Mouse (Mus musculus): ENCODE results near the gene Ovol3. TPM values are rescaled to one million over a fixed set of nuclear protein-coding genes. Genes with fewer than 3 reads are reported as not detected.
A peak's percentile ranks its signal among the peaks of the same experiment; 100 is the strongest.

The Ovol3 gene
- polyA plus RNA-seq, 1 experiment = not detected

DNA sequence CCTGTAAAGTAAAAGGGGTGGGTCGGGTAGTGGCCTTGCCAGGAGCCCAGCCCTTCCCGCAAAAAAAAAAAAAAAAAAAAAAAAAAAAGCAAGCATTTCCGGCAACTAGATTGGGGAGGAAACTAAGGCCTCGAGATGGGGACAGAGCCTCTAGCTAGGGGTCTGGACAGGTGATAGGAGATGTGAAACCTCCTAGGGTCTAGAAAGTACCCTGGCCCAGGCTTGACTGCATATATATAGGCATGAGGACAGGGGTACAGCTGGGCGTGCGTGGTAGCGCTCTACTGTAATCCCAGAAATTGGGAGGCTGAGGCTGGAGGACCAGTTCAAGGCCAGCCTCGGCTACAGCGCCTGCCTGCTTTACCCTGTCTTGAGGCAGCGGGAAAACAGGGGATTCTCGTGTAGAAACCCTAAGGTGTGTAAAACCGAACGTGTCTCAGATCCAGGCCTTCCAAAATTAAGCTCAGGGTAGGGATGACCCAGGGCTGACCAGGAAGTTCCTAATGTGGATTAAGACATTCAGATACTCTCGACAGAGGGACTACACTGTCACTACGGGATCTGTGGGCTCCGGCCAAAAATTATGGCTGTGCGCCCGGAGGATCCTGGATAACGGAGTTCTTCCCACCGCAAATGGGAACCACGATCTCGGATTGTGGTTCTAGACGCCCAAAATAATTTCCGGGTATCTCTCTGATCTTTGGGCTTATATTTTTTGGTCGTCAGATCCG is 41.3 kb downstream of the Ovol3 start:
- TF ChIP-seq POLR2AphosphoS2 (IDR thresholded peaks at IDR 0.05; ENCODE audit: insufficient read length, low read depth) (peak; percentile 17), MYOD1 (IDR thresholded peaks at IDR 0.05; ENCODE audit: control insufficient read depth in 1 of 3, insufficient read length in 2 of 3, low read depth in 2 of 3) (no peak), POLR2A (IDR thresholded peaks at IDR 0.05; ENCODE audit: insufficient read length, low read depth) (peak; percentile 6)
- Histone ChIP-seq H3K4me2 (ENCODE audit: low read depth) (peak overlapping the region; percentile 39), H3K27me3 (ENCODE audit: control insufficient read depth, insufficient read depth, insufficient read length) (no peaks in the 10 kb centered on the region), H3K4me3 (peak overlapping the region; percentile 83), H3K36me3 (ENCODE audit: control insufficient read depth, insufficient read depth) (peaks cover 7% of the 10 kb centered on the region), H3ac (ENCODE audit: control insufficient read depth, insufficient read length) (peak overlapping the region; percentile 30), H3K79me2 (ENCODE audit: control insufficient read depth, insufficient read depth) (peaks cover 22% of the 10 kb centered on the region)

DNA sequence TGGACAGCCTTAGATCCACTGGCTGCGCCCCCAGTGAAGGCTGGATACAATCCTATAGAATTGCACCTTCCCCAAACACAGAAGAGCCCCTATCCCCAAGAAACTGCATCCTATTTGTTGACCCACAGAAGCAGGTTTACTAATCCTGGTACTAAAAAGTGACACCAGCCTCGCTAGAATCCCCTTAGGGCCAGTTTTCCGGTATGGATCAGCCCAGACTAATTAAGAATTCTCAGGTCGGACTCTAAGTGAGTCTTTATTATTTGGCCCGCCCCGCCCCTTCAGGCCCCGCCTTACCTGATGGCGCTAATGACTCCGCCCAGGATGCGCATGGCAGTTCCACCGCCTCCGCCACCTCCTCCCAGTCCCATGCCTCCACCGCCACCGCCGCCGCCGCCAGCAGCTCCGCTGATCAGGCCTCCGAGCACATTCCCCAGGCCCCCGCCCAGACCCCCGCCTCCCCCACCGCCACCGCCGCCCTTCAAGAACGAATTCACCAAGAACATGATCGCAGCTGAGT is 41.9 kb downstream of the Ovol3 start:
- TF ChIP-seq REST (IDR thresholded peaks at IDR 0.05; ENCODE audit: insufficient read depth, insufficient read length) (no peak), POLR2AphosphoS2 (IDR thresholded peaks at IDR 0.05; ENCODE audit: insufficient read length, low read depth) (peak; percentile 68), SRF (IDR thresholded peaks at IDR 0.05; ENCODE audit: control insufficient read depth, insufficient read length, low read depth) (no peak), E2F4 (IDR thresholded peaks at IDR 0.05; ENCODE audit: insufficient read depth) (no peak), TCF3 (IDR thresholded peaks at IDR 0.05; ENCODE audit: insufficient read length, low read depth) (no peak), POLR2A (IDR thresholded peaks at IDR 0.05; ENCODE audit: insufficient read length, low read depth) (peak; percentile 76), MAX (IDR thresholded peaks at IDR 0.05; ENCODE audit: low read depth) (no peak)
- H3K4me2 ChIP-seq (ENCODE audit: low read depth) = peak overlapping the region; percentile 86
- H3K4me3 ChIP-seq = peak overlapping the region; percentile 83
- peaks cover 22% of the 10 kb centered on the region for H3K79me2 ChIP-seq (ENCODE audit: control insufficient read depth, insufficient read depth)
- H3ac ChIP-seq (ENCODE audit: control insufficient read depth, insufficient read length) = peak overlapping the region; percentile 30
- peaks cover 13% of the 10 kb centered on the region for H3K36me3 ChIP-seq (ENCODE audit: control insufficient read depth, insufficient read depth)
- no peaks in the 10 kb centered on the region for H3K27me3 ChIP-seq (ENCODE audit: control insufficient read depth, insufficient read depth, insufficient read length)

DNA sequence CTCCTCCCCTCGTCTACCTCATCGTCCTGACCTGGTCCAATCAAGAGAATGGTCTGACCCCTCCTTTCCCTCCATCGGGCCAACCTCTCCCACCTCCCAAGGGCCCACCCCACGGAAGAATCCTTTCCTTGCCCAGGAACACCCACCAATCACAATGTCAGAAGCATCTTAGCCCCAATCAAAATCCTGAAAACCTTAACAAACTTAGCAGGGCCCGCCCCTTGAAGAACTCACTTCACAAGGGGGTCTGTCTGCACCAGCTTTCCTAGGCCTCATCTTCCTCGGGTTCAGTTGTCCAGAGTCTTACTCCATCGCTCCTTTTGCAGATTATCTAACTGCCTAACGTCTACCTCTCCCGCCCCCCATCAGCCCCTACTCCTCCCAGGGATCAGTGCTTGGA is 42.5 kb downstream of the Ovol3 start:
- no peak for TF ChIP-seq USF1 (IDR thresholded peaks at IDR 0.05; ENCODE audit: low read depth)
- Histone ChIP-seq H3K27me3 (ENCODE audit: control insufficient read depth, insufficient read depth, insufficient read length) (no peaks in the 10 kb centered on the region), H3K4me3 (peak overlapping the region; percentile 83), H3ac (ENCODE audit: control insufficient read depth, insufficient read length) (no peak overlapping the region), H3K79me2 (ENCODE audit: control insufficient read depth, insufficient read depth) (peaks cover 22% of the 10 kb centered on the region), H3K36me3 (ENCODE audit: control insufficient read depth, insufficient read depth) (peaks cover 18% of the 10 kb centered on the region), H3K4me2 (ENCODE audit: low read depth) (peak overlapping the region; percentile 86)

DNA sequence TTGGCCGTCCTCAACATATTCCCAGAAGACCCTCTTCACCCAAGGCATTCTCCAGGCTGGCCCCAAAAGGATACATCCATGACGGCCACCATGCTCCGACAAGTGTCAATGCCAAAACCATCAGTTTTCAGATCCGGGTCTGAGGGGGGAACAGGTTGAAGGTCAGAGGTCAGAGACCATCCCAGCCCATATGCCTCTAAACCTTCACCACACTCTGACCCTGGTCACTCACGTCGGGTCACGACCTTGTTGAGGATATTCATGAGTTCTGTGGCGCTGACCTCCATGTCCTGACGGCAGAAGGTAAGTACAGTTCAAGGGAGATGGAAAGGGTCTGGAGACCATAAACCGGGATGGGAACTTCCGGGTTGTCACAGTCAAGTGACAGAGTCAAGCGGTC is 43.4 kb downstream of the Ovol3 start:
- Histone ChIP-seq H3ac (ENCODE audit: control insufficient read depth, insufficient read length) (no peak overlapping the region), H3K36me3 (ENCODE audit: control insufficient read depth, insufficient read depth) (peaks cover 26% of the 10 kb centered on the region), H3K4me3 (no peak overlapping the region), H3K27me3 (ENCODE audit: control insufficient read depth, insufficient read depth, insufficient read length) (no peaks in the 10 kb centered on the region), H3K4me2 (ENCODE audit: low read depth) (no peak overlapping the region), H3K79me2 (ENCODE audit: control insufficient read depth, insufficient read depth) (peaks cover 22% of the 10 kb centered on the region)
- no peak for TF ChIP-seq POLR2AphosphoS2 (IDR thresholded peaks at IDR 0.05; ENCODE audit: insufficient read length, low read depth)
- no peak for TF ChIP-seq USF1 (IDR thresholded peaks at IDR 0.05; ENCODE audit: low read depth)
- TF ChIP-seq REST (IDR thresholded peaks at IDR 0.05; ENCODE audit: insufficient read depth, insufficient read length) = no peak
- no peak for TF ChIP-seq E2F4 (IDR thresholded peaks at IDR 0.05; ENCODE audit: insufficient read depth)
- TF ChIP-seq TCF12 (IDR thresholded peaks at IDR 0.05; ENCODE audit: insufficient read depth, poor library complexity, severe bottlenecking) = no peak
- no peak for TF ChIP-seq TCF3 (IDR thresholded peaks at IDR 0.05; ENCODE audit: insufficient read length, low read depth)
- TF ChIP-seq MYOG (IDR thresholded peaks at IDR 0.05; ENCODE audit: control insufficient read depth in 1 of 3, insufficient read depth in 1 of 3, insufficient read length in 2 of 3, low read depth in 2 of 3) = no peak
- no peak for TF ChIP-seq CEBPB (IDR thresholded peaks at IDR 0.05; ENCODE audit: insufficient read depth, poor library complexity, severe bottlenecking)
- TF ChIP-seq SRF (IDR thresholded peaks at IDR 0.05; ENCODE audit: control insufficient read depth, insufficient read length, low read depth) = no peak
- no peak for TF ChIP-seq POLR2A (IDR thresholded peaks at IDR 0.05; ENCODE audit: insufficient read length, low read depth)
- no peak for TF ChIP-seq MYOD1 (IDR thresholded peaks at IDR 0.05; ENCODE audit: control insufficient read depth in 1 of 3, insufficient read length in 2 of 3, low read depth in 2 of 3)
- no peak for TF ChIP-seq MAX (IDR thresholded peaks at IDR 0.05; ENCODE audit: low read depth)

DNA sequence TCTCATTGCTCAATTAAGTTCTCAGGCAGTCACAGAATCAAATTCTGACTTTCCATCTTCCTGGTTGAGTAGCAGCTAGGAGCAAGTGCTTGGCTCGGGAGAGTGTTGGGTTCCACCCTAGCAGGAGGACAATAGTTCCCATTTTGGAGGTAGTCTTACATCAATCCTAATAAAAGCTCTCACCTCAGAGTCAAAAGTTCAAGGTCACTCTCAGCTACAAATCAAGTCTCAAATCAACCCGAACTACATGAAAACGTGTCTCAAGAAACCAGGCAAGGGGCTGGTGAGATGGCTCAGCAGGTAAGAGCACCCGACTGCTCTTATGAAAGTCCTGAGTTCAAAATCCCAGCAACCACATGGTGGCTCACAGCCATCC is 46.4 kb downstream of the Ovol3 start:
- Histone ChIP-seq H3K4me2 (ENCODE audit: low read depth) (no peak overlapping the region), H3K36me3 (ENCODE audit: control insufficient read depth, insufficient read depth) (peaks cover 34% of the 10 kb centered on the region), H3K79me2 (ENCODE audit: control insufficient read depth, insufficient read depth) (peaks cover 17% of the 10 kb centered on the region), H3K4me3 (no peak overlapping the region), H3K27me3 (ENCODE audit: control insufficient read depth, insufficient read depth, insufficient read length) (no peaks in the 10 kb centered on the region), H3ac (ENCODE audit: control insufficient read depth, insufficient read length) (no peak overlapping the region)
- TF ChIP-seq POLR2A (IDR thresholded peaks at IDR 0.05; ENCODE audit: insufficient read length, low read depth) (no peak), E2F4 (IDR thresholded peaks at IDR 0.05; ENCODE audit: insufficient read depth) (no peak), MAX (IDR thresholded peaks at IDR 0.05; ENCODE audit: low read depth) (no peak), MYOG (IDR thresholded peaks at IDR 0.05; ENCODE audit: control insufficient read depth in 1 of 3, insufficient read depth in 1 of 3, insufficient read length in 2 of 3, low read depth in 2 of 3) (no peak), TCF12 (IDR thresholded peaks at IDR 0.05; ENCODE audit: insufficient read depth, poor library complexity, severe bottlenecking) (no peak), POLR2AphosphoS2 (IDR thresholded peaks at IDR 0.05; ENCODE audit: insufficient read length, low read depth) (no peak)
